Mouse (Mus musculus) layer of hippocampus, adult 18-20 months (tissue): ENCODE data around the gene Poll. TPM values are rescaled to one million over a fixed set of nuclear protein-coding genes. Genes with fewer than 3 reads are reported as not detected.
A peak's percentile ranks its signal among the peaks of the same experiment; 100 is the strongest.
"Not testable (repeated sequence)": the region's sequence is repeated elsewhere in the genome, so short reads cannot be mapped to it uniquely, and the experiment has no call there.

Experiments used
- DNase-seq, 2 experiments: peaks; one replicate each; pipeline ENCODE4 v3.0.0; 2022; ENCODE audit warnings: low spot score in 2 of 2
- total RNA-seq, 2 experiments: library from RNA; stranded (reverse); gene quantifications; 2 replicates each; pipeline ENCODE4 v1.2.3; 2021

The Poll gene
- total RNA-seq, 2 experiments from 2014 or later = 9.5 to 11.1 TPM

DNA sequence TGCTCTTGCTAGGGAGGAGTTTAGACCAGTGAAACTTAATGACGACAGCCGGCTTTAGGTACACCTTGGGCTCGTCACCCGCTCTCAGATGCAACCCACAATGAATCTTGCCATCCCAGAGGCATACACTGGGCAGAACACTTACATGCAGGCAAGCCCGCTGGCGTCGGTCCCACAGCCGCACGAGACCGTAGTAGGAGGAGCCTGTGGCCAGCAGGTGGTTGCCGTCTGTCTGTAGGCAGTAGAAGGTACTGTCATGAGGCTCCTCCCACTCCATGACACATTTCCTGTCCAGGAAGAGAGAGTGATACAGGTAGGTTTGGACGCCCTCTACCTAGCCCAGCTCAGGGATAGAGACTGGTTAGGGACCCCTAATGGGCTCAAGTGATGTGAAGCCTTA lies 18.6 kb upstream of the Poll start:
- DNase-seq = no peak

DNA sequence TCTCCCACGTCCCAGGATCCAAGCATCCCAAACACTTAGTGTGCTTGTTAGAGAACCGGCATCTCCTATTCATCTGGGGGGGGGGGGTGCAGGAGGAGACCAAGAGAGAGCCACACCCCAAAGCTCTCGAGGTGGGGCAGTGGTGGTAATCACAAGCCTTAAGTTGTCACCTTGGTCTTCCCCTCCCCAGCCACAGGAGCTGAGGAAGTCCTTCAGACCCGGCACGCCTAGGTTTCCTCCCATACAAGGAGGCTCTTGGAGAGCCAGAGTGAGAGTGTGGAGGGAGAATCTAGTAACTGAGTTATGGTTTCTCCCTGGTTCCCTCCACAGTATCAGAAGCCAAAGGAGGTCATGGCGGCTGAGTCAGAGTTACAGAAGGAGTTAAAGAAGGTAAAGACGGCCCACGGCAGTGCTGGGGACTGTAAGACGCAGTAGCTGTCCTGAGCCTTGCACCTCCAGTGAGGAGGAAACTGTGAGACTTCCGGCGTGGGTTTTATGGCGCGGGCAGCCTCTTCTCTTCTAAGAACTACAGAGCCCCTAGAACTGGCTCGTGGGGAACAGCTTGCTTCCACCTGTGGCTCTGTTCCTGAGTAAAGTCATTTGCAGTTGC lies 16.9 kb upstream of the Poll start:
- no peak for DNase-seq

DNA sequence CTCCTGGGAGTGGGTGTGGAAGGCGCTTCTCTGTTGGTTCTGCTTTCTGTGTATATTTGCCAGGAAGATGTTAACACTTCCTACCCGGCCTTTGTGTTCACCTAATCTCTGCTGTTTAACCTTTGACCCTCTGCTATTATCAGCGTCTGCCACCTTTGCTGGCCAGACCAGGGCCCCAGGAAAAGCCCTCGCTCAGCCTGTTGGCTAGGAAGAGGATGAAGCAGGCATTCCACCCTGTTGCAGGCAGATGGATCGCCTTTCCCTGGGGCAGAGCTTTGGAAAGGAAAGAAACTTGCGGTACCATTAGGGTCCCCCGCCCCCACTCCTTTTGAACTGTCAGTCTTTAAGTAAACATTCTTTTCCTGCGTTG lies 15.3 kb upstream of the Poll start:
- no peak for DNase-seq

DNA sequence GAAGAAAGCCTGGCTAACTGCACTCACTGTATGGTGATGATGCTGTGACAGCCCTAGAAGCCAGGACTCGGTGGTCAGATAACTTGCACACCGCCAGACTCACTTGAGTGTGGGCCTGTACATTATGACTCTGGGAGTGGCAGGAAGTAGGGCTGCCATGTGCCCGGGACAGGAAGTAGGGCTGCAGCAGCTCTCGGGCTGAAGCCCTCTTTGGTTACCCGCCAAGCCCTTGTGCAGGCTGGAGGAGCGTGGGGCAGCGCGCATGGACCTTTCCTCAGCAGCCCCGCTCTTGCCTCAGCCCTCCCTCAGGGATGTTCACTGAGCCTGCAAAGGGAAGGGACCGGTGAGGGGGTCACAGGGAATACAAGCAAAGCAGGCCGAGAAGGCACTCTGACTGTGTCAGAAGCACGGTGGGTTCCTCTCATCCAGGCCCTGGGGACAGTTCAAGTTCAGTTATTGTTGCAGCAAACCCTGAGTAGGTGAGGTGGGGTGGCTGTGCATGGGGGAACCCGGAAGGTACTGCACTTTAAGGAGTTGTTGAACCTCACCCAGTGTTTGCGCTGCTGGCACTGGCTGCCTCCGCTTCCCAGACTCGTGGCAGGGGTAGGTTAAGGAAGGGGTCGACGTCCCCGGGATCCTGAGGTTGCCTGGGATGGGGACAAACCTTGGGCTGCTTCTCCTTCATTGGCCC lies 14.8 kb upstream of the Poll start:
- no peak for DNase-seq

DNA sequence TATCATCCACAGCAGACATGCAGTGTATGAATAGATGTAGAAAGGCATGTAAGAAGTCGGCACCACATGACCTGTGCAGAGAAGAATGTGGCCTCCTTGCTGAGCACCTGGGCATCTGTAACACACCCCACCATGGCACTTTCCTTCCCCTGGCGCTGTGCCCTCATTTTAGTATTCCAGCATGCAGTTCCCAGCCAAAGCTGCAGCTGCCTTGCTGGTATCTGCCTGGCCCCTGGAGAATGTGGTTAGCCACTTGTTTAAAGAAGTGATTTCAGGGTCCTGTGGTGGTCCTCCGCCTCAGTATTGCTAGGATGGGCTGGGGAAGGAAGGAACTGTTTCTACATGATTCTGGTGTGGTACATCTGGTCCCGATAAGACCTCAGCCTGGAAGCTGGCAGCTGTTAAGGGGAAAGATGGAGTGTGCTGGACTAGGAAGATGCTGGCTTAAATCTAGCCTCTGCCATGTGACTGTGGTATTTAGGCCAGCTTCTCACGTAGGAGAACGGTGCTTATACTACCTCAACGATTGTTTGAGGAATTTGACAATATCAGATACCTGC lies 14.1 kb upstream of the Poll start:
- DNase-seq = no peak

DNA sequence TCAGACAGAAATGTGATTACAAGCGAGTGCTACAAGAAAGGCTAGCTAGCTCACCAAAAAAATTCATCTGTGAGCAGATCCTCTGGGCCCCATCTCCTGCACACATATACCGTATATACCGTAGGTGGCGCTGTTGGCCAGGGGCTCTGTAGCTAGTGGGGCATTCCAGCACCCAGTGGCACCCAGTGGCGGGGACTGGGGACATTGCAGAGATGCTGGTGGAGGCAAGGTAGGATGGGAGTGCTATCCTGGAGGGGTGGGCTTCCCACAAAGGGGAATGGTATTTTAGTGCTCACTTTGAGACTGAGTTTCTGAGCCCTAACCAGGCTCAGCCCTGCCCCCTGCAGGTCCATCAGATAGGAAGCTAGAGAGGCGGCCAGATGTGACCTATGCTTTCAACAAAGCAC lies 13.5 kb upstream of the Poll start:
- DNase-seq = peak; percentile 63 to 83

DNA sequence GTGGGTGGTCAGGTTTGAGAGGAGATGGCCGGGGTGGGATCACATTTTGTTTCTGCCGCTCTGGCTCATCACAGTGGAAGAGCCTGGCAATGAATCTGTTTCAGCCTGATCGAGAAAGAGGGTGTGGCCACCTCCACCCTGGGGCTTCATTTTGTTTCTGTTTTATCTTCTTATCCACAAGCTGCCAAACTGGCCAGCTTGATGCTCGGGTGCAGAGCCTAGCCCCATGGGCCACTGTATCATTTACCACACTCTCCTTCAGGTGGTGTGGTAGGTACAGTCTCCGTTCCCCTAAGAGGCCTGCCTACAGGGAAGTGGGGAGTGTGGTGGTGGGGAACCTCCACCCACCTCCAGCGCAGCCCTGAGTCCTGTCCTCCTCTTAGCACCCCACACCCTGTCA lies 12.7 kb upstream of the Poll start:
- DNase-seq = no peak

DNA sequence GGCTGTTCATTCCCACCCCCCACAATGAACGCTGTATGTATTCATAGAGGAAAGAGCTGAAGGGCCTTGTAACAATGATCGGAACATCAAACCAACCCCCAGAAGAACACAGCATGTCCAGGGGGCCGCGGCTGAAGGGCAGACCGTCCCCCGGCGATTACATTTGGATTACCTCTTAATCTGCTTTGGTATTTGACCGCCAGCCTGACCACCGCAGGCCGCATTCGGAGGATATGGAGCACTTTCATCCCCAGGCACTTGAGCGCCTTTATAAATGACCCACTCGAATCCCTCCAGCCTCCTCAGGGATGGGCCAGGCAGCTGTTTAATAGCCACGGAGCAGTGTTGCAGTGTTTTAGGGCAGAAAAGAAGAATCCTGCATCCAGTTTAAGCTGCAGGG lies 7.0 kb upstream of the Poll start:
- DNase-seq = no peak

DNA sequence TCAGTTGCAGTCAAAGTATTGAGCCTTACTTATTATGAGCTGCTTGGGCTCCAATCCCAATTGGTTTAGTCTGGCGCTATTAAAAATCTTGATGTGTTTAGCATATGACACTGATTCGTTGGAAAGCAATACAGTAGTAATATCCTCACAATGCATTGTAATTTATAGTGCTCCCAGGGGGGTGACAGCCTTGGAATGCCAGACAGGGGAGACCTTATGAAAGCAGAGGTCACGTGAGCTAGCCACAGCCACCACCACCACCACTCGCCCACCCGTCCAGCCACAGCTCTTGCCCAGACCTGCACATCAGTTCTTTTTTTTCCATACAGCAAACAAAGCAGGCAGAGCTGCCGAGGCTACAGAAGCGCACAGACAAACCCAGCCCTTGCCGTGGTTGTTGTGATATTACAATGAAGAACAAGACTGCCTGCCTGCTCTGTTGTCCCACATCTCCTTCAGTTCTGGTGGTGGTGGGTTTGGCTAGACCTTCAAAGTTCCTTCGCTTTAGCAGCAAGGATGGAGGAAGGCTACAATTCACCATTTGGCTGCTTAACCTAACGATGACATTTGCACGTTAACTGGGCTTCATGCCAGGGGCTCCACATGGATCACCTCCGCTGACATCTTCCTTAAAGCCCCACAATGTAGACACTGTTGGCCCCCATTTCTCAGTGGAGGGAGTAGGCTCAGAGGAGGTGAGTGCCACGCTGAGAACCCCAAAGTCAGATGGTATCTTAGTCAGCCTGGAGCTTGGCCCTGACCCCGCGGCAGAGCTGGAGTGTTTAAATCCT lies 5.8 kb upstream of the Poll start:
- DNase-seq = no peak

DNA sequence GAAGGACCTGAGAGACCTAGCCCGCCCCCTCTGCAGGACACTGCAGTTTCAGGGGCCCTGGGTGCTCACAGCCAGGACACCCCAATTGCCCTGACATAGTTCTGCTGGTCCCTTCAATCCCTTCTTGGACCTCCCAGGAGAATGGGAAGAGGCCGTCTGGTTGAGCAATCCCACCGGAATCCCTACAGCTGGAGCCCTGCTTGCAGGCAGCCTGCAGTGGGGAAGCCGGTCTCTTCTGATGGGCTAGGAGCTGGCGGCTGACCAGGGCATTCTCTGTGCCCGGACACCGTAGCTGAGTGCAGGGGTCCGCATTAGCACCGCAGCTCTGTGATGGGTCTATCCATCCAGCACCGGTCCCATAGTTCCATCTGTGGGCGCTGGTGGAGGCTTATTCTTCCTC lies 6.2 kb downstream of the Poll start:
- no peak for DNase-seq

DNA sequence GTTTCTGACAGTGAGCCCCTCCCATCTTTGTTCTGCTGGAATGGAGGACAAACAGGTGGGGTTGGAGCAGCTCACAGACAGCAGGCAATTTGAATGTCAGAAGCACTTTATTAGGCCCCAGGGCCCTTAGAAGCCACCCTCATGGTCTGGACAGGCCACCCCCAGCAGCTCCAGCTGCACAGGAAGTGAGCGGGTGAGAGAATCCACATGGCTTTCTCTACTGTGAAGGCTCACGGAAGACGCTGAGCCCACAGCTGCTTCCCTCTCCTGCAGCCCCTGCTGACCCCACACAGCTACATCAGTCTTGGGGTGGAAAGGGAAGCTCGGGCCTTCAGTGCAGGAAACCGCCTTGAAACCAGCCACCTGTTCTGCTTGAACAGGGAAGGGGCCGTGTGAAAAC lies 8.1 kb downstream of the Poll start:
- no peak for DNase-seq

DNA sequence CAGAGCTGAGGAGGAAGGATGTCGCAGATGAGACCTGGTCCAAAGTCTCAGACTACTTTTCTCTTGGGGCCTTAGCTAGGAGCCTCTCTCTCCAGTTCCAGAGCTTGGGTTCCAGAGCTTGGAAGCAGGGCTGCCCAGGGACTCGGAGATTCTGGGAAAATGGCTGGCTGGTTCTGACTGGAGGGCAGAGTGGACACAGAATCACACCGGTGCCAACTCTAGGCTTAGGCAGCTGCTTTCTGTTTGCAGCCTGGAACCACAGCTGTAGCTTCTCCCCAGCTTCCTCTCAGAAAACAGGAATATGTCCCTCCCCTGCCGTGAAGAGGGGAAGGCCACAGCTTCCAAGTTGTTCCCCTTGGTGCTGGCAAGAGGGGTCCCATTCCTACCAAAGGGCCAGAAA lies 10.4 kb downstream of the Poll start:
- no peak for DNase-seq

DNA sequence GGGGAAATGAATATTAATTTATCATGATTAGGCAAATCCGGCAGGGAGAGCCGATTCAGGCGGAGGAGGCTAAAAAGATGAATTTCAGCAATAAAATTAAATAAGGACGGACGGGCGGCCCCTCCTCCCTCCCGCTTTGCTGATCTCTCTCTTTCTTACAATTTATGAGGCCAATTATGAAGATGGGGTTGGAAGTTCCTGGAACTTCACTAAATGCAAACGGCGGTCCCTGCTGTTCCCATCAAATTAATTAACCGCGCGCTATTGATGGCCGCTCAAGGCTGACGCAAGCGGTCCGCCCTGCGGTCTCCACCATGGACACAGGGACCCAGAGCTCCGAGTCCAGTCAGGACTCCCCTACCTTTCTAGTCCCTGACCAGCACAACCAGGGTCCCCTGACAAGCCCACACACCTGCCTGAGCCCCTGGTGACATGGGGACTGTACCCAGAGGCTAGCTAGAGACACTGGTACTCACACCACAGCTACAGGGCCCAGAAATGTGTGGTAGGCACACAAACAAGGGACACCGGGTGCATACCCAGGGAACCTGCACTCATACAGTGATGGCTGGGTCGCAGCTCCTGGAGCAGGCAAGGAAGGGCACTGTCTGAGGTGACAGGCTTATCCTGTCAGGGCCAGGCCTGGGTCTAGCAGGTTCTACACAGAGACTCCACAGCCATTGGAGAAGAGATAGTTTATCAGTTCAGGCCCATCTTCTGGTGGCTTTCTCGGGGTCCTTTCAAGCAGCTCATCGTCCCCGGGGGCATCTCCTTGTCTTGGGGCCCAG lies 11.0 kb downstream of the Poll start:
- no peak for DNase-seq

DNA sequence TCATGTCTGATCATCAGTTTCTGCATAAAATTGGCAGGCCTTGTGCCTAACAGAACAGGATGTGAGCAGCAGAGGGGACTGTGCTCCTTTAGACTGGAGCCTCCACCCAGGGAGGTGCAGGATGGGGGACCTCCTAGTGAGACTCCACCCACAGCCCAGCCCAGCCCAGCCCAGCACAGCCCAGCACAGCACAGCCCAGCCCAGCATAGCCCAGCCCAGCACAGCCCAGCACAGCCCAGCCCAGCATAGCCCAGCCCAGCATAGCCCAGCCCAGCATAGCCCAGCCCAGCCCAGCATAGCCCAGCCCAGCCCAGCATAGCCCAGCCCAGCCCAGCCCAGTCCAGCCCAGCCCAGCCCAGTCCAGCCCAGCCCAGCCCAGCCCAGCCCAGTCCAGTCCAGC lies 12.1 kb downstream of the Poll start:
- not testable (repeated sequence) for DNase-seq

DNA sequence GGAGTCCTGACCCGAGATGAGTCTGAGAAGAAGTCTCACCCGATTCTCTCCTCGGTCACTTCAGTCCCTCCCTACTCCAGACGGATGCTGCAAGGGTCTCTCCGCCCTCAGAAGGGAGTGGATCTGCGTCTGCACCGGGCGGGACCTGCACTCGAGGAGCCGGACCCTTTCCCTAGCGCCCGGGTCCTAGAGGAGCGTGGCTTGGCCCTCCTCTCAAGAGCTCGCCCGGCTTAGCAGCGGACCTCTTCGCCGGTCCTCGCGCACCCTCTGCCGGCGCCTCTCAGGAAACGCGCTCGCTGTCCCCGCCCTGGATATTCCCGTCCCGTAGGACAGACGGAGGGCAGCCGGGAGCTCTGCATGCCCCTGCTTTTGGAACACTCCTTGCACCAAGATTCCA lies 15.4 kb downstream of the Poll start:
- peak; percentile 66 to 86 for DNase-seq

DNA sequence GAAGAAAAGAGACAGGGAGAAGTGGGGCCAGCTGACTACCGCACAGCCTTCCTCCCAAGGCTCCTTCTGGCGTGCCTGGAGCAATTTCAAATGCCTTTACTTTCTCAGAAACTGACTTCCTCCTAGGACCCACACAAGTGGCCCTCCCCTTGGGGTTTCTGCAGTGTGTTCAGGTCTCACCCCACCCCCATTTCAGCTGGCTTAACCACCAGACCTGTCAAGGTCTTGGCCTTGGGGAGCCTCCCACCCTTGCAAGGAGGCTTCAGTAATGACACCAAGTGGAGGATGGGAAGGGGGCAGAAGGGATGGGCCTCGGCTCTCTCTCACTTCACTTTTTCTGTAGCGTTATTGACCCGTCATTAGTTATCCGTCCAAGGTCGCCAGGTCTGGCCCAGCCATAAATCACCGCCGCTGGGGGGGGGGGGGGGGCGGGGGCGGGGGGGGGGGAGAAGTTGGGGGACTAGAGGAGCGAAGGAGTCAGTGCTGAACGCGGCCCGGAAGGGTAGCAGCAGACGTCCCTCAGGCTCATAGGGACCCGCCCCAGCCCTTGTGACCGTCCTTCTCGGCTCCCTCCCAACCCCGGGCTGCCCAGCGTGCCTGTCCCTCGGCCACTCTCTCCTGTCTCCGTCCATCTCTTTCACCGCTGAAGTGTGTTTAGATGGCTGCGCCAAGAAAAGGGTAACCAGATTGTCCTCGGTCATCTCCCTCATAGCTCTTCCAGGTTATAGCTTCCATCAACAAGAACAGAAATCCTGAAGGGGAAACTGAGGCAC lies 16.0 kb downstream of the Poll start:
- DNase-seq = no peak

DNA sequence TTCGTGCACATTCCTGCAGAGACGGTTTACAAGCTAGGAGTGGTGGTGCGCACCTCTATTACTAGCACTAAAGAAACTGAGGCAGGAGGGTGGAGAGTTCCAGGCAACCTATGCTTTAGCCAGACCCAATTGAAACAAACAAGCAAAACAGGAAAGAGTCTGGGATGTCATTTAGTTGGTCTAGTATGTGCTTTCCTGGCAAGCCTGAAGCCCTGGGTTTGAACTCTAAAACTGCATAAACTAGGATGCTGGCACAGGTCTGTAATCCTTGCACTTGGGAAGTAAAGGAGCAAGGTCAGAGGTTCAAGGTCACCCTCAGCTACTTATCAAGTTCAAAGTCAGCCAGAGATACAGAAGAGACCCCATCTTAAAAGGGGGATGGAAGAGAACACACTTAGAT lies 18.3 kb downstream of the Poll start:
- no peak for DNase-seq

DNA sequence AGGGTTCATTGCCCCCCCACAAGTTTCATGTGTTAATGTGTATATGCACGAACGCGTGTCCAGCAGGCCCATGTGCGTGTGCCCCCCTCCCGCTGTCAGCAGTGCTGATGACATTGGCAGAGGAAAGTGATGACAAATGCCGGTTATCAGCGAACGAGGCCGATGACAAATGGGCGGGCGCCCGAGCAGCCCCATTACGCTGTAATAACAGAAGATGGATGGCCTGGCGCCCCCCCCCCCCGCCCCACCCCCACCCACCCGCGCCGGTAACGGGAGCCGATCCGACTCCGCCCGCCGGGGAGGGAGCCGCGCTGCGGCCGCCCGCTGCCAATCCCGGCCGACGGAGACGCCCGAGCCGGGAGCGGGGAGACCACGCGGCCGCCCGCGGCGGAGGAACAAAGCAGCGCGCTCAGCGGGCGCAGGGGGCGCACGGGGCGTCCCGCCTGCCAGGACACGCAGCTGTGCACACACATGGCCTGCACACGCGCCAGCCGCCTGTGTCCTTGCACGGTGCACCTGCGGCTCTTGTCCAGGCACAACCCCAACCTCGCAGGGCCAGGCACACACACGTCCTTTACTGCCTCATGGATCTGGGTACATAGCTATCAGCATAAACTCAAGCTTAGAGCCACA lies 18.8 kb downstream of the Poll start:
- DNase-seq = peak in 1 of 2 experiments; percentile 67

DNA sequence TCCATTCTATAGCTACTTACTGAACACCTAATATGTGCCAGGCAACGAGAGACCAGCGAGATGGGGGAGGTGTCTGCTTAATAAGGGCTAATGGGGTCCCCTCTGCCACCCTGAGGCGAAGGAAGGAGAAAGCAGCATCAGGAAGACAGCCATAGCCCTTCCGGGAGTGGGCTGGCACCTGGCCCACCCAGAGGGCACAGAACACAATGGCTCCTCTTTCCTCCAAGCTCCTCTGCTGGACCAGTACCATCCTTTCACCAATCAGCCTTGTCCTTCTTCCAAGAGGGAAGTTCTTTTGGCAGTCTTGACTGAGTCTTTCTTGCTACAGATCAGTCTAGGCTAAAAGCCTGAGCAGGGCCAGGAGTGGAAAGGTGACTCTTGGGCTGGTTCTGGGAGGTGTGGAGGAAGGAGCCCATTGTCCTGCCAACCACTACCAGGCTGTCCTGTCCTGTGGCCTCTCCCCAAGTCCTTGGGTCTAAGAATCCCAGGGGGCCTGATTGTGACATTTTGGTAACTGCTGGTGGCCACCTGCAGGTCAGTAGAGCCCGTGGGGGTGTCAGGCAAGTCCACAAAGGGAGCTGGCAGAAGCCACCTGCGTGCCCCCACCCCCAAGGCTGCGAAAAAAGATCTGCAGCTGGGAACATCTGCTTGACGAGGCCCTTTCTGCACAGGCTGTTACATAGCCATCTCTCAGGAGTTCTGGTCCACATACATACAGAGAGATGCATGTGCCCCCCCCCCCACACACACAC lies 19.5 kb downstream of the Poll start:
- DNase-seq = peak in 1 of 2 experiments; percentile 43
